Mouse (Mus musculus): Measurements from ENCODE around the gene Rcbtb1. TPM values are rescaled to one million over a fixed set of nuclear protein-coding genes. Genes with fewer than 3 reads are reported as not detected.
"Not testable (repeated sequence)": the region's sequence is repeated elsewhere in the genome, so short reads cannot be mapped to it uniquely, and the experiment has no call there.

Rcbtb1 gene
- total RNA-seq (2021): 10 to 100 TPM; 15.2 to 17.8 TPM

GRCm38 (mm10) chr14:59200711-59201603 lies at the start of gene Rcbtb1:
Gene Rcbtb1 (plus strand): TSS chr14:59201209.
- intact Hi-C loops (cut with DNase I): loop anchor here (5.0 kb wide), 1 partner anchor 241 kb away; the partner anchor contains the start of genes Cab39l and Setdb2
- peak; percentile 93 to 94 for DNase-seq

DNA sequence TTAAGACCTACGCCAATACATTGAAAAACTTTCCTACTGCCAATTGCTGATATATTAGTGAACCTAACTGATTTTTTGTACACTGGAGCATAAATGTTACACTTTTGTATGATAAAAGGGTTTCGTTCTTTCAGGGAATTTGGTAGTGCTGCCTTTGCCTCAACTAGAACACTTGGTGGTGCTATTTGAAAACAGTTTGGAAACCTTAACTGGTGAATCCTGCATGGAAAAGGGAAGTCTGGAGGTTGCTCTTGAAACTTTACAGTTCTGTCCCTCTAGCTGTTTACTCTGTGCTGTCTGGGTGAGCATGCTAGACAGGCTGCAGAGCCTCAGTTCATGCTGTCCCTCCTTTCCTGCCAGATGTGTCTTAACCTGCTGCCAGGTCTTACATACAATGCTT lies 45.4 kb upstream of the Rcbtb1 start:
- peak in 1 of 2 experiments; percentile 2 for DNase-seq
- intact Hi-C loops (cut with DNase I): loop anchor here (5.0 kb wide), 1 partner anchor 402 kb away; no protein-coding TSS in a partner anchor

GRCm38 (mm10) chr14:59157016-59157698 lies 43.9 kb upstream of the Rcbtb1 start:
- intact Hi-C loops (cut with DNase I): loop anchor here (5.0 kb wide), 1 partner anchor 400 kb away; no protein-coding TSS in a partner anchor

DNA sequence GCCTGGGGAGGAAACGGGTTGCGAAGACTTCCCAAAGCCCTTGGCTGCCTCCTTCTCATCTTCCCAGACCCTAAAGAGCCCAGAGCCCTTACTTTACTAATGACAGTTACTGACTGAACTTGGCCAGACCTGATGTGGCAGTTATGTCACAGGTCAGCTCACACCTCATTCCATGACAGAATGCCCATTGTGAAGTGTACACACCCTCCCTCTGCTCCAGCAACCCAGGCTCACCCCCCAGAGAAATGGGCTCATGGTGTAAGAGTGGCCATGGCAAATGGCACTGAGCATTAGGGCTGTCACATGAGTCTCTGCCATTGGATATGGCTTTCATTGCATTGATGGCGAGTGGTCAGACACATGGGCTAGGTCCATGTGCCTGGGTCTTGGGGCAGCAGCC lies 22.4 kb upstream of the Rcbtb1 start, which contains the start of gene Gm5142:
Gene Gm5142 (minus strand): TSS at position 101 of the 400 bp plus-strand sequence.
- intact Hi-C loops (cut with DNase I): no loop called here

More at GRCm38 (mm10) chr14:59157016-59157698, 43.9 kb upstream of the Rcbtb1 start:
- no peak for DNase-seq

GRCm38 (mm10) chr14:59182732-59183131 lies 18.3 kb upstream of the Rcbtb1 start:
- no peak for DNase-seq
- intact Hi-C loops (cut with DNase I): no loop called here

More for the DNA sequence above, 22.4 kb upstream of the Rcbtb1 start, which contains the start of gene Gm5142:
- no peak for DNase-seq

DNA sequence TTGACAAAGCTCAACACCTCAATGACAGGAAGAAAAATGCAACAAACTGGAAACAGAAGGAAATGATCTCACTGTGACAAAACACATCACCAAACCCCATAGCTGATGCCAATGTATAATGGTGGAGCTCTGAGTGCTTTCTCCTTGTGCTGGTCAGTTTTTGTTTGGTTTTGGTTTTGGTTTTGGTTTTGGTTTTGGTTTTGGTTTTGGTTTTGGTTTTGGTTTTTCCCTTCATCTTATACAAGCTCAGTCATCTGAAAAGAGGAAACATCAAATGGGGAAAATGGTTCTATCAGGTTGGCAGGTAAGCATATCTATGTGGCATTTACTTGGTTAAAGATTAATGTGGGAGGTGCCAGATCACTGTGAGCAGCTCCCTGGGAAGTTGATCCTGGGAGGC lies 15.5 kb upstream of the Rcbtb1 start:
- intact Hi-C loops (cut with DNase I): no loop called here
- no peak for DNase-seq

GRCm38 (mm10) chr14:59186121-59186520 lies 14.9 kb upstream of the Rcbtb1 start:
- no peak for DNase-seq
- intact Hi-C loops (cut with DNase I): no loop called here

GRCm38 (mm10) chr14:59201604-59202215 lies 701 bp downstream of the Rcbtb1 start:
- intact Hi-C loops (cut with DNase I): loop anchor here (5.0 kb wide), 1 partner anchor 241 kb away; the partner anchor contains the start of genes Cab39l and Setdb2
- peak in 1 of 2 experiments; percentile 4 for DNase-seq

- intact Hi-C loops (cut with DNase I): no loop called here
- no peak for DNase-seq
Measured at GRCm38 (mm10) chr14:59205461-59205860, 4.5 kb downstream of the Rcbtb1 start.

GRCm38 (mm10) chr14:59205976-59206583 lies 5.1 kb downstream of the Rcbtb1 start:
- DNase-seq: no peak
- intact Hi-C loops (cut with DNase I): no loop called here

- intact Hi-C loops (cut with DNase I): no loop called here
Measured at GRCm38 (mm10) chr14:59209003-59209402, 8.0 kb downstream of the Rcbtb1 start.

GRCm38 (mm10) chr14:59209816-59210215 lies 8.8 kb downstream of the Rcbtb1 start:
- intact Hi-C loops (cut with DNase I): no loop called here
- no peak for DNase-seq

More at GRCm38 (mm10) chr14:59209003-59209402, 8.0 kb downstream of the Rcbtb1 start:
- no peak for DNase-seq

DNA sequence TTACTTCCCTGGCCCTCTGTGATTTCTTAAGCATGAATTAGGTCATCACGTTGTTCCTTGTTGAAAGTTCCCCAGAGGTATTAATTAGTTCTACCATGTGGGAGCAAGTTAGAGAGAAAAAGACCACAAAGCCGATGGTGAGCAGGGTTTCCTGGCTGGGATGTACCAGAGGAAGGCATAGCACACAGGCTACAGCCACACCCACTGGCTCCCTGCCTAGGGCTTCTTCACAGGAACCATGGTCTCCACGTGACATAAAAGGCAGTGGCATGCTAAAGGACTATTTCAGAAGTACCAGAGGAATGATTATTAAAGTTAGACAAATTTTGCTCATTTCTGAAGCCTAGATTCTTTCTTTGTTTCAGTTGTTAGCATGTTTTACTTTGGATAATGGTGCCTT lies 18.2 kb downstream of the Rcbtb1 start:
- intact Hi-C loops (cut with DNase I): no loop called here
- peak in 1 of 2 experiments; percentile 30 for DNase-seq

GRCm38 (mm10) chr14:59226240-59226639 lies 25.2 kb downstream of the Rcbtb1 start:
- intact Hi-C loops (cut with DNase I): no loop called here
- no peak for DNase-seq

DNA sequence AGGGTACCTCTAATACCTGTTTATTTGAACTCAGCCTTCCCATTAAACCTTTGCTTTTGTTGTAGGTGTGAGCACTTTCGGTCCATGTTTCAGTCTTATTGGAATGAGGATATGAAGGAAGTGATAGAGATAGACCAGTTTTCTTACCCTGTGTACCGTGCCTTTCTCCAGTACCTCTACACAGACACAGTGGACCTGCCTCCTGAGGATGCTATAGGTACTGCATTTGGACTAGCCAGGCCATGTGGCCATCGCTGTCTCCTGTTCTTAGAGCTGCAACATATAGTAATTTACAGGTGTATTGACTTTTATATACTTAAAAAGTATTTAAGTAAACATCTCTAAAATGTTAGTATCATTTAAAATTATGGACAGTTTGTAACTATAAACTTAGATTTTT lies 28.8 kb downstream of the Rcbtb1 start:
- intact Hi-C loops (cut with DNase I): no loop called here
- DNase-seq: no peak

- intact Hi-C loops (cut with DNase I): no loop called here
- DNase-seq: peak in 1 of 2 experiments; percentile 10
Measured at GRCm38 (mm10) chr14:59230331-59230966, 29.4 kb downstream of the Rcbtb1 start.

DNA sequence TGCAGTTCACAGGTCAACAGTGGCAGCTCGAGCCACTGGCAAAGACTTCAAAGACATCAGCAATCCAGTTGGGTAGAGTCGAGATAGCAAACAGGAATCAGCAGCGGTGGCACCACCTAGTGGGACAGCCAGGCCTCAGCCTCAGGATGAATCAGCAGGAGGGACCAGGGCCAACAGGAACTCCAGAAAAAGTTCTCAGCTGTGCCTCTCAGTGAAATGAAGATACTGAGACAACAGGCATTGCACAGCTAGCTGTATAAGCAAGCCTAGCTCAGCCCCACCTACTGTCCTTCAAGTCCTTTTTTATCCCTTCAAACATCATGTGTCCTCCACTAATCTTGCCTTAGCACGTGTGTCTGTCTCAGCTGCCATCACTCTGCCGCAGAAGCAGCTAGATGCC lies 31.0 kb downstream of the Rcbtb1 start:
- intact Hi-C loops (cut with DNase I): no loop called here
- peak; percentile 12 to 20 for DNase-seq

- no peak for DNase-seq
- intact Hi-C loops (cut with DNase I): no loop called here
Measured at GRCm38 (mm10) chr14:59233635-59234034, 32.6 kb downstream of the Rcbtb1 start.

DNA sequence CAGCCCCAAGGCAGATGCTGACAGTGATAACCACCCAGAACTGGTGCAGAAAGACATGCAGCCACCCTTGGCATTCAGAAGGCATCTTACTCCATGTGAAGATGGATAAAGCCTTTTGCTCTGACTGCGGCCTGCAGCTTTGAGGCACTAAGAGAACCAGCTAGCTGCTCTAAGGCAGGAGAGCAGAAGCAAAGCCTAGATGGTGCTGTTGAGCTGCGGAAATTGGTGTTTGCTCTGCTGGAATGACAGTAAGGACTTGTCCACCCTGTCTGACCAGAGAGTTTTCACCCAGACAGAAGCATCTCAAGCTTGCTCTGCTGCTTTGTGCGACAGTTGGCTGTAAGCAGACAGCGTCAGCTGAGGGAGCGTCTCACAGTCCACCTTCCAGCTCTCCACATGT lies 49.3 kb downstream of the Rcbtb1 start:
- intact Hi-C loops (cut with DNase I): not testable (repeated sequence)
- peak in 1 of 2 experiments; percentile 16 for DNase-seq

- intact Hi-C loops (cut with DNase I): not testable (repeated sequence)
Measured at GRCm38 (mm10) chr14:59255861-59256260, 54.9 kb downstream of the Rcbtb1 start.

More at GRCm38 (mm10) chr14:59255861-59256260, 54.9 kb downstream of the Rcbtb1 start:
- DNase-seq: not testable (repeated sequence)
